In genomic region chr2:119675831-119676230, GRCm38 (mm10) we compare ENCODE assay signal across 8 mouse cellular contexts. TPM values are rescaled to one million over a fixed set of nuclear protein-coding genes. Genes with fewer than 3 reads are reported as not detected.
A peak's percentile ranks its signal among the peaks of the same experiment; 100 is the strongest.
DNase-seq lines count a peak whose midpoint lies in the region; ATAC-seq and TF ChIP-seq lines count a peak whose summit lies in the region.

No protein-coding gene starts in this region.

- no peaks in the 10 kb centered on the region for H3K9me3 ChIP-seq in forebrain, embryonic 10.5 days
- no peaks in the 10 kb centered on the region for H3K9me3 ChIP-seq in liver, embryonic 13.5 days (replicated peaks)

- H3K27ac ChIP-seq in cerebellum, adult 2 months (ENCODE audit: insufficient read depth, low read length): no peak overlapping the region
- H3K27ac ChIP-seq in forebrain, embryonic 10.5 days: peak overlapping the region; percentile 93
- H3K27ac ChIP-seq in liver, embryonic 13.5 days: peak overlapping the region; percentile 89

- peak overlapping the region; percentile 93 for H3K4me3 ChIP-seq in cerebellum, adult 2 months (replicated peaks; ENCODE audit: insufficient read depth, low read depth, low read length)
- H3K4me3 ChIP-seq in forebrain, embryonic 10.5 days: peak overlapping the region; percentile 99
- peak overlapping the region; percentile 92 for H3K4me3 ChIP-seq in liver, embryonic 13.5 days (replicated peaks)

- no peak for TF ChIP-seq POLR2A in cerebellum, adult 2 months (IDR thresholded peaks at IDR 0.05; ENCODE audit: borderline replicate concordance, insufficient read depth, low read length)

- no peak for ATAC-seq in liver, embryonic 13.5 days (ENCODE audit: low read depth)
- ATAC-seq in granulocyte monocyte progenitor cell, adult 5-6 weeks (replicated peaks; ENCODE audit: poor library complexity, severe bottlenecking): no peak

- no peak for TF ChIP-seq CTCF in cerebellum, adult 2 months (IDR thresholded peaks at IDR 0.05; ENCODE audit: borderline replicate concordance, insufficient read depth, low read depth, low read length)

- H3K27me3 ChIP-seq in cerebellum, adult 2 months (ENCODE audit: control insufficient read depth, insufficient read depth, low read length): no peaks in the 10 kb centered on the region
- H3K27me3 ChIP-seq in forebrain, embryonic 10.5 days (ENCODE audit: poor library complexity, severe bottlenecking): no peaks in the 10 kb centered on the region
- H3K27me3 ChIP-seq in liver, embryonic 13.5 days: no peaks in the 10 kb centered on the region

- DNase-seq in cerebellum, adult 2 months: no peak
- no peak for DNase-seq in cerebellum, adult 11 months
- peak; percentile 68 for DNase-seq in 416B (ENCODE audit: low read depth)
- no peak for DNase-seq in forebrain, embryonic 10.5 days (ENCODE audit: extremely low spot score, low spot score)
- DNase-seq in liver, embryonic 13.5 days: no peak
- DNase-seq in layer of hippocampus, postnatal 14 days (ENCODE audit: low spot score in 2 of 2): no peak
- DNase-seq in embryo, embryonic 11 days: no peak

- WGBS in cerebellum, adult 2 months: 3% methylated on average over 5 of the region's 5 CpGs
- 13% methylated on average over 5 of the region's 5 CpGs for WGBS in forebrain, embryonic 10.5 days
- WGBS in liver, embryonic 13.5 days (ENCODE audit: insufficient replicate concordance): 1% methylated on average over 5 of the region's 5 CpGs

- peaks cover 16% of the 10 kb centered on the region for H3K36me3 ChIP-seq in forebrain, embryonic 10.5 days (replicated peaks)
- H3K36me3 ChIP-seq in liver, embryonic 13.5 days: 0 out of 2 replicates have a peak, but pooled peaks cover 3% of the 10 kb centered on the region

- H3K4me2 ChIP-seq in liver, embryonic 13.5 days: peak overlapping the region; percentile 89

- H3K9ac ChIP-seq in liver, embryonic 13.5 days: peak overlapping the region; percentile 98

- H3K4me1 ChIP-seq in cerebellum, adult 2 months (ENCODE audit: control insufficient read depth, insufficient read depth, low read length): no peaks in the 10 kb centered on the region; the same call in 1 of the 2 replicates
- H3K4me1 ChIP-seq in forebrain, embryonic 10.5 days: peaks cover 24% of the 10 kb centered on the region
- peaks cover 27% of the 10 kb centered on the region for H3K4me1 ChIP-seq in liver, embryonic 13.5 days (replicated peaks)

RNA-seq across cellular contexts. Expression of gene Rtf1, which starts 1.0 kb away (rescaled TPM):
- polyA plus RNA-seq in cerebellum, adult 2 months (2012; rRNA removed): 29.5 and 32.5 TPM in 2 replicates
- polyA plus RNA-seq in forebrain, embryonic 10.5 days (2016; fragmentation: Nextera tagmentation; extraction: Ambion mirVana): 56.5 and 61.8 TPM in 2 replicates
- polyA plus RNA-seq in liver, embryonic 13.5 days (2015; fragmentation: Nextera tagmentation; extraction: Ambion mirVana): 18.3 and 23.8 TPM in 2 replicates
- total RNA-seq in granulocyte monocyte progenitor cell, adult 5-6 weeks (2014; fragmentation: Nextera tagmentation): 45.2 and 49.5 TPM in 2 replicates
- 33.3 and 38.8 TPM in 2 replicates for total RNA-seq in granulocyte monocyte progenitor cell, adult 5-6 weeks (2017)
- total RNA-seq in layer of hippocampus, postnatal 14 days (2021): 10 to 100 TPM; 58.0 to 59.9 TPM

RNA-seq across cellular contexts. Expression of gene Ndufaf1, which starts 13.2 kb away (rescaled TPM):
- polyA plus RNA-seq in cerebellum, adult 2 months (2012; rRNA removed): 24.7 and 28.0 TPM in 2 replicates
- polyA plus RNA-seq in forebrain, embryonic 10.5 days (2016; fragmentation: Nextera tagmentation; extraction: Ambion mirVana): 50.5 and 53.9 TPM in 2 replicates
- 44.6 and 52.0 TPM in 2 replicates for polyA plus RNA-seq in liver, embryonic 13.5 days (2015; fragmentation: Nextera tagmentation; extraction: Ambion mirVana)
- total RNA-seq in granulocyte monocyte progenitor cell, adult 5-6 weeks (2014; fragmentation: Nextera tagmentation): 30.0 and 30.7 TPM in 2 replicates
- 22.1 and 23.6 TPM in 2 replicates for total RNA-seq in granulocyte monocyte progenitor cell, adult 5-6 weeks (2017)
- 10 to 100 TPM; 29.2 to 30.3 TPM for total RNA-seq in layer of hippocampus, postnatal 14 days (2021)

RNA-seq across cellular contexts. Expression of gene Oip5, which starts 57.6 kb away (rescaled TPM):
- polyA plus RNA-seq in cerebellum, adult 2 months (2012; rRNA removed): 0.39 and 0.41 TPM in 2 replicates
- 43.2 and 47.5 TPM in 2 replicates for polyA plus RNA-seq in forebrain, embryonic 10.5 days (2016; fragmentation: Nextera tagmentation; extraction: Ambion mirVana)
- 42.8 and 50.4 TPM in 2 replicates for polyA plus RNA-seq in liver, embryonic 13.5 days (2015; fragmentation: Nextera tagmentation; extraction: Ambion mirVana)
- total RNA-seq in granulocyte monocyte progenitor cell, adult 5-6 weeks (2014; fragmentation: Nextera tagmentation): 12.2 and 19.0 TPM in 2 replicates
- 17.7 and 19.9 TPM in 2 replicates for total RNA-seq in granulocyte monocyte progenitor cell, adult 5-6 weeks (2017)
- total RNA-seq in layer of hippocampus, postnatal 14 days (2021): 1 to 10 TPM; 1.5 to 1.6 TPM

RNA-seq across cellular contexts. Expression of gene Nusap1, which starts 57.7 kb away (rescaled TPM):
- polyA plus RNA-seq in cerebellum, adult 2 months (2012; rRNA removed): 0.32 and 0.39 TPM in 2 replicates
- 98.4 and 100 TPM in 2 replicates for polyA plus RNA-seq in forebrain, embryonic 10.5 days (2016; fragmentation: Nextera tagmentation; extraction: Ambion mirVana)
- 90.6 and 119 TPM in 2 replicates for polyA plus RNA-seq in liver, embryonic 13.5 days (2015; fragmentation: Nextera tagmentation; extraction: Ambion mirVana)
- total RNA-seq in granulocyte monocyte progenitor cell, adult 5-6 weeks (2014; fragmentation: Nextera tagmentation): 11.5 and 17.2 TPM in 2 replicates
- 95.4 and 98.2 TPM in 2 replicates for total RNA-seq in granulocyte monocyte progenitor cell, adult 5-6 weeks (2017)
- total RNA-seq in layer of hippocampus, postnatal 14 days (2021): 1 to 10 TPM; 1.1 to 1.8 TPM

Comparison
In these comparisons a context has a peak if more than half of its experiments do, and no peak if none do; other contexts are left out.
1. RNA of gene Oip5, which starts 57.6 kb away (polyA plus RNA-seq): 43.2 to 47.5 TPM in forebrain, embryonic 10.5 days and 42.8 to 50.4 TPM in liver, embryonic 13.5 days; 0.39 to 0.41 TPM in cerebellum, adult 2 months; every median in the first group is over 10 times any median in the second.
2. Peak in every context shown above with its lines, with median percentiles within 50 percentile points of each other: H3K4me3 ChIP-seq.